Mouse (Mus musculus) lung, embryonic 16.5 days (tissue): ENCODE measurements around the gene Egf. TPM values are rescaled to one million over a fixed set of nuclear protein-coding genes. Genes with fewer than 3 reads are reported as not detected.
"Not testable (repeated sequence)": the region's sequence is repeated elsewhere in the genome, so short reads cannot be mapped to it uniquely, and the experiment has no call there.

ENCODE experiments used
- ATAC-seq: fragments of 200-750 bp; cut with Nextera tagmentation; 2 replicates; pipeline ENCODE4 v1.8.0; 2017; ENCODE audit warnings: low read depth, mild to moderate bottlenecking, moderate library complexity
- H3K27ac ChIP-seq: fragments of 300-500 bp; sonication (generic); 2 replicates; pipeline ENCODE4 v1.5.1; 2014; ENCODE audit warnings: mild to moderate bottlenecking, control low read depth, low read length
- H3K27me3 ChIP-seq: fragments of 300-500 bp; sonication (generic); 2 replicates; pipeline ENCODE4 v1.6.1; 2014; ENCODE audit warnings: low read depth, low read length, mixed read lengths; ENCODE audit not compliant: control insufficient read depth, insufficient read depth
- H3K36me3 ChIP-seq: fragments of 300-500 bp; sonication (generic); 2 replicates; pipeline ENCODE4 v1.6.1; 2014; ENCODE audit warnings: low read length; ENCODE audit not compliant: control insufficient read depth, insufficient read depth
- H3K4me1 ChIP-seq: fragments of 300-500 bp; sonication (generic); replicated peaks from 2 replicates; pipeline ENCODE4 v1.6.1; 2014; ENCODE audit warnings: low read length, mixed read lengths; ENCODE audit not compliant: control insufficient read depth, insufficient read depth
- H3K4me2 ChIP-seq: fragments of 300-500 bp; sonication (generic); 2 replicates; pipeline ENCODE4 v1.6.1; 2014; ENCODE audit warnings: low read depth, low read length, control low read depth
- H3K4me3 ChIP-seq: fragments of 300-500 bp; sonication (generic); 2 replicates; pipeline ENCODE4 v1.5.1; 2014; ENCODE audit warnings: mild to moderate bottlenecking, low read length, control low read depth
- H3K9ac ChIP-seq: fragments of 300-500 bp; sonication (generic); 2 replicates; pipeline ENCODE4 v1.6.1; 2014; ENCODE audit warnings: low read length, control low read depth
- H3K9me3 ChIP-seq: fragments of 300-500 bp; sonication (generic); 2 replicates; pipeline ENCODE4 v1.6.1; 2016; ENCODE audit warnings: low read length; ENCODE audit not compliant: control insufficient read depth
- WGBS: fragments of 180-500 bp; shearing (Covaris S2); extraction: QIAGEN DNeasy Blood & Tissue Kit; methylation state at CpG from one replicate; pipeline ENCODE4 v1.1.7; 2014; 5-methylcytosine and 5-hydroxymethylcytosine counted together
- polyA plus RNA-seq: library from polyadenylated mRNA; unstranded; fragments of >200 nt; fragmentation: Nextera tagmentation; extraction: Ambion mirVana; gene quantifications from 2 replicates; pipeline ENCODE4 v1.2.1, GENCODE M21; 2015

The Egf gene
- polyA plus RNA-seq, 1 experiment from 2014 or later = 1.2 TPM

DNA sequence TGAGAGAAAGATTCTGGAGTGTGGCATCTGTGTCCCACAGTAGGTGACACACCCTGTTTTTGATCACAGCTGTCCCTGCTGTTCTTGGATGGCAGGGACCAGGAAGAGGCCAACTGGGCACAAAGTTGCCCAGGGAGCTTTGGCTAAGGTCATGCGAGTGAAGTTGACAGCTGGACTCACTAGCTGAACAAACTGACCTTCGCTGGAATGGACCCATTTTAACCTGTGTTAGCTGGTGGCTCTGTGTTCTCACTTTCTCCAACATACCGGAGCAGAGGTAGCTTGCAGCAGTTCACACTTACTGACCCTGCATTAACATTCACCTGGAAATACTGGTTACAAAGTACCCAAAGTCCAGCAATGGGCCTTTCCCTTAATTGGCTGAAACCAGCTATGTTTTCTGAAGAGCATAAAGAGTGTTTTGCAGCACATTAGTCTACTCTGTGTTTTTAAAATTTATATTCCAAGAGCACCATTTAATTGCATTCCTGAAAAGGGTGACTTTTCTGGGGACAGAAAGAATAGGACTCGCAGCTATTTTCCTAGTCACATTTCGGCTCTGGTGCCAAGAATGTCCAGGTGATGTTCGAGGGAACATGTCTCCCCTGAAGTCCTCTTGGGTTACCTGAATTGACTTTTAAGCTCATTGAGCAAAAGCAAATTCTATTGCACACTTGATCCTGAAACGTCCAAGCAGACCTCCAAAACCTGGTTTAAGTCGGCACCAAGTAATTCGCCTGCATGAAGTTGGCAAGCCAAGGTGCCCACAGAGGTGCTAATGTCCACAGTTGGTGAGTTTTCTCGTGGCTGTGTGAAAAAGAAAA is 12.1 kb upstream of the Egf start:
- H3K4me2 ChIP-seq = no peak overlapping the region
- no peaks in the 10 kb centered on the region for H3K36me3 ChIP-seq
- WGBS = 77% methylated on average over 10 of the region's 10 CpGs
- no peak overlapping the region for H3K27ac ChIP-seq
- no peaks in the 10 kb centered on the region for H3K9me3 ChIP-seq
- ATAC-seq = no peak
- no peak overlapping the region for H3K9ac ChIP-seq
- H3K27me3 ChIP-seq = no peaks in the 10 kb centered on the region
- H3K4me3 ChIP-seq = no peak overlapping the region
- no peaks in the 10 kb centered on the region for H3K4me1 ChIP-seq

DNA sequence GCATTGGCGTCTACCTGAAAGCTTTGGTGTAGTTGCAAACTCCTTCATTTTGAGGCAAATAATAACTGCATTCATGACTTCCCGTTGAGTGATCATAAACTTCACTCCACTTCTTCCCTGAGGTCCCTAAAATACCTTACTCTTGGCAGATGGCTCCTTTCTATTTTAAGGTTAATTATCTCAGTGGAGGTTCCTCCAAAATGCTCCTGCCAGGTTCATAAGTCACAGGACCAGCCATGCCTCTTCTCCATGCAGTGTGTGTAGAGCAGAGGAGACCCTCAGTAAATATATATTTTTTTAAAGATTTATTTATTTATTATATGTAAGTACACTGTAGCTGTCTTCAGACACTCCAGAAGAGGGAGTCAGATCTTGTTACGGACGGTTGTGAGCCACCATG is 11.0 kb upstream of the Egf start:
- Histone ChIP-seq H3K9ac (no peak overlapping the region), H3K36me3 (no peaks in the 10 kb centered on the region), H3K9me3 (no peaks in the 10 kb centered on the region), H3K27me3 (no peaks in the 10 kb centered on the region), H3K27ac (no peak overlapping the region), H3K4me3 (no peak overlapping the region), H3K4me1 (no peaks in the 10 kb centered on the region), H3K4me2 (no peak overlapping the region)
- no peak for ATAC-seq
- WGBS = 82% methylated on average over 4 of the region's 4 CpGs

DNA sequence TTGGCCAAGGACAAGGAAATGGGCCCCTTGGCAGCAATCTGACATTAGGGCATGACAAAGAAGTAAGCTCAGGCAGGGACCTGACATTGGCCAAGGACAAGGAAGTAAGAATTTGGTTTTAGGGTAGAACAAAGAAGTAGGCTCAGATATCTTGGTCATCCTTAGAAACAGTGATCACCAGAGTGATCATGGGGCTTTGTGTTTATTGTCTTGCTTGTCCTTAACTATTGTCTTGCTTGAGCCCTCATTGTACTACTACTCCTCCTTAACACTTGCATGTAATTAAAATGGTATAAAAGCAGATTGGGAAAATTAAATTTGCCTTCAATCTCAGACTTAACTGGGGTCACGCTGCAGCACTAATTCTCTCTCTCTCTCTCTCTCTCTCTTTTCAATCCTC is 2.5 kb upstream of the Egf start:
- H3K4me1 ChIP-seq, H3K9me3 ChIP-seq, H3K4me2 ChIP-seq, ATAC-seq, H3K27ac ChIP-seq, H3K27me3 ChIP-seq, H3K36me3 ChIP-seq, H3K9ac ChIP-seq, H3K4me3 ChIP-seq: not testable (repeated sequence)
- 100% methylated on average over 1 of the region's 1 CpGs for WGBS

DNA sequence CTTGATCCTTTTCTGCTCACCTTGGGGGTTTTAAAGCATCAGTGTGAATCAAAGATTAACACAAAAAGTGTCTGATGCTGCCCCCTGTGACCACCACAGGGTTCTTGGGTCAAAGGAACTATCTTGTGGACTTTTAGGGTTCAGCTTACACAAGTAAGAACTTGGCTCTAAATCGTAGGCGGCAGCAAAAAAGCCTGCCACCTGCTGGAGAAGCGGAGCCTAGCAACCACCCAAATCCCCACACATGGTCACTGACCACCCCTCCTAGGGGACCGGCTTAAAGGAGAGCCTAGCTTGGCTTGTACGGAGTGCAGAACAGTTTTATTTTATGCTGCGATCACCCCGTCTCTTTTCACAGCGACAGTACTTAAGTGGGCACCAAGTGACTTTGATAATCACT is 10.3 kb downstream of the Egf start:
- Histone ChIP-seq H3K27ac (no peak overlapping the region), H3K9ac (no peak overlapping the region), H3K4me2 (no peak overlapping the region), H3K27me3 (no peaks in the 10 kb centered on the region), H3K4me1 (no peaks in the 10 kb centered on the region), H3K9me3 (no peaks in the 10 kb centered on the region), H3K4me3 (no peak overlapping the region), H3K36me3 (no peaks in the 10 kb centered on the region)
- 56% methylated on average over 8 of the region's 8 CpGs for WGBS
- ATAC-seq = no peak

GRCm38 (mm10) chr3:129742781-129743180 is 12.3 kb downstream of the Egf start:
- Histone ChIP-seq H3K4me3 (no peak overlapping the region), H3K36me3 (no peaks in the 10 kb centered on the region), H3K4me1 (no peaks in the 10 kb centered on the region), H3K4me2 (no peak overlapping the region), H3K9ac (no peak overlapping the region), H3K27me3 (no peaks in the 10 kb centered on the region), H3K9me3 (no peaks in the 10 kb centered on the region), H3K27ac (no peak overlapping the region)
- no peak for ATAC-seq
- 65% methylated on average over 6 of the region's 6 CpGs for WGBS

DNA sequence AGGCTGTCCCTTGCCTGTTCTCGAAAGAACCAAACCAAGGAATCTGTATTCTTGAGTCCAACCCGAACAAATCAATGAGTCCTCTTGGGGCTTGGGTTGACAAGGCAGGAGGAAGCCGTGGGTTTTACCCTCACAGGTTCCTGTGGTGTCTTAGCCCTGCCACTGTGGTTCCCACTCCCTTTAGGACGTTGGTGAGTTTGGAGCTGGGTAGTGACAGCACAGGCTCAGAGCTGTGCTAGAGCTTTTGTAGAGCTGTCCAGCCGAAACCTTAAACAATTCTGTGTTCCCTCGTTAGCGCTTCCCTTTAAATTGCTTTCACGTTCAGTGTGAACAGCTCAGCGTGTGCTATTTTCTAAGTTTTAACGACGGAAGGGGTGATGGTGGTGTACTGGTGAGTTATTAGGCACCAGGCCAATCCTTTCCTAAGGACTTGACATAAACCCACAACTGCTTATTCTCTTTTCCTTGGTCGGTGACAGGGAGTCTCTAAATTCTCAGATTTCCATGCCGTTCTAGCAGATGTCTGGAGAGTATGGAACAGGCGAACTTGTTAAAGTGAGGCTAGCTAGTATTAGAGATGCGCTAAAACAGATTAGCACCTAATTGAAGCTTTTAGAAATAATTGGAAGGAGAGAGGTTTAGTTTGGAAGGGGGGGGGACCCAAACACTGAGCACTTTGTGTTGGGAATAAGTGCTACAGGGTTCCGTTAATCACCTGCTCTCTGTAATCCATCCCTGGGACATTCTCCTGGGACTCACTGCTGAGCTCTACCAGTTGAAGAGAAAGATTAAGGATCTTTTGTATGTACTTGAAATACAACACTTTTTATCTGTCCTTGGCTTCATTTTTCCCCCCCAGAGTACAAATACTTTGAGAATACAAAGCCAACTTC is 16.6 kb downstream of the Egf start:
- H3K27ac ChIP-seq = no peak overlapping the region
- no peak overlapping the region for H3K4me3 ChIP-seq
- ATAC-seq = no peak
- no peaks in the 10 kb centered on the region for H3K9me3 ChIP-seq
- no peaks in the 10 kb centered on the region for H3K36me3 ChIP-seq
- WGBS = 73% methylated on average over 16 of the region's 16 CpGs
- no peak overlapping the region for H3K4me2 ChIP-seq
- H3K9ac ChIP-seq = no peak overlapping the region
- H3K27me3 ChIP-seq = no peaks in the 10 kb centered on the region
- no peaks in the 10 kb centered on the region for H3K4me1 ChIP-seq

DNA sequence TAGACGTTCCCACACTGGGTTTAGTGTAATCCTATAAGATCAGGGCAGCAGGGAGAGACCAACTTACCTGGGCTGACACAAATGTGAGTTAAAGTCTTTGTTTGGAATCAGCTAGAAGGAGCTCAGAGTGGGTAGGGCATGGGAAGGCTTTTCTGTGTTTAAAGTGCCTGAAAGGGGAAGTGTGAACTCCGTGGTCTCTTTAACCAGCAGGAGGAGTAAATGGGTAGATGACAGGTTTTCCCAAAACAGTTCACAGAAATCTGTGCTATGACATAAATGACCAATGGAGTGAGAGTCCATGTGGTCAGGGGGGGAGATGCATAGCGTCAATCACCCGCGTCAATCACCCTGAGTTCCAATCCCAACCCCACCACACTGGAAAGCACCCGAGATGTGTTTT is 23.5 kb downstream of the Egf start:
- Histone ChIP-seq H3K36me3 (no peaks in the 10 kb centered on the region), H3K9me3 (no peaks in the 10 kb centered on the region), H3K4me3 (no peak overlapping the region), H3K4me2 (no peak overlapping the region), H3K4me1 (no peaks in the 10 kb centered on the region), H3K27me3 (no peaks in the 10 kb centered on the region), H3K27ac (no peak overlapping the region), H3K9ac (no peak overlapping the region)
- ATAC-seq = no peak
- 75% methylated on average over 6 of the region's 6 CpGs for WGBS

DNA sequence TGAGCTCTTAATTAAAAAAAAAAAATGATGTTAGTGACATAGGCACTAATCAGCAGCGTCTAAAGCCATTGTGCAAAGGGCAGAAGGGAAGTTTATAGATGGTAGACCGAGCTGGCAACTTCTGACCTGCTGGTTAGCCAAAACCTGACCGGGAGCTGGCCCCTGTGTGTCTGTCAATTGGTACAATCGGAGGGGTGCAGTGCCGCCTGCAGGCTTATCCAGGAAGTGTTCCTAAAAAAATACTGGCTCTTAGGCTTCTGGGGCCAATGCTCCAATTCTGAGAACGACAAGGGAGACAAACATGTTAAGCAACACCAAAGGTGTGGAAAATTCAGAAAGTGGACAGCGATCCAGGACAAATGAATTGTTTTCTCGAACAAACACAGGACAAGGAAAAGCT is 24.7 kb downstream of the Egf start:
- no peak for ATAC-seq
- Histone ChIP-seq H3K27ac (no peak overlapping the region), H3K9ac (no peak overlapping the region), H3K27me3 (no peaks in the 10 kb centered on the region), H3K4me2 (no peak overlapping the region), H3K4me3 (no peak overlapping the region), H3K9me3 (no peaks in the 10 kb centered on the region), H3K36me3 (no peaks in the 10 kb centered on the region), H3K4me1 (no peaks in the 10 kb centered on the region)
- WGBS = 24% methylated on average over 8 of the region's 8 CpGs

DNA sequence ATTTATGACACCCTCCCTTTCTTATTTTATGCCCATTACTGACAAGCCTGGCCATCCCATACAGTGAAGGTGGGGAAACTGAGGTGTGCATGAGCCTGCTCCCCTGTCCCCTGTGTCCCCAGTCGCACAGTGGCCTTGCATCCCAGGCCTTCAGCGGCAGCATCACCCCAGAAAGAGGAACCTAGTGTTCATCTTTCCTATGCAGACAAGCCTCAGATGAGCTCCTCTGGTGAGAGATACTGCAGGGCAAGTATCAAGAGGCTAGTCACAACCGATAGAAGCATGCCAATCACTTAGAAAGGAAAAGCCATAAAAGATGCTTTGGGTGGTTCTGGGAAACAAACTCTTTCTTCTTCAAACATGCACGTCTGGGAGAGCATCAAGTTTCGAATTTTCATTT is 25.2 kb downstream of the Egf start:
- no peak overlapping the region for H3K27ac ChIP-seq
- no peak for ATAC-seq
- no peaks in the 10 kb centered on the region for H3K27me3 ChIP-seq
- H3K9me3 ChIP-seq = no peaks in the 10 kb centered on the region
- no peak overlapping the region for H3K4me3 ChIP-seq
- no peak overlapping the region for H3K9ac ChIP-seq
- WGBS = 71% methylated on average over 5 of the region's 5 CpGs
- H3K36me3 ChIP-seq = no peaks in the 10 kb centered on the region
- H3K4me2 ChIP-seq = no peak overlapping the region
- H3K4me1 ChIP-seq = no peaks in the 10 kb centered on the region
